Mouse (Mus musculus) kidney, postnatal 36 days (tissue): ENCODE results near the gene Trappc10.

Source experiments
- DNase-seq, 2 experiments: peaks; one replicate each; pipeline ENCODE4 v3.0.0; 2021 to 2022; ENCODE audit warnings: mixed read lengths in 2 of 2

Trappc10 gene

DNA sequence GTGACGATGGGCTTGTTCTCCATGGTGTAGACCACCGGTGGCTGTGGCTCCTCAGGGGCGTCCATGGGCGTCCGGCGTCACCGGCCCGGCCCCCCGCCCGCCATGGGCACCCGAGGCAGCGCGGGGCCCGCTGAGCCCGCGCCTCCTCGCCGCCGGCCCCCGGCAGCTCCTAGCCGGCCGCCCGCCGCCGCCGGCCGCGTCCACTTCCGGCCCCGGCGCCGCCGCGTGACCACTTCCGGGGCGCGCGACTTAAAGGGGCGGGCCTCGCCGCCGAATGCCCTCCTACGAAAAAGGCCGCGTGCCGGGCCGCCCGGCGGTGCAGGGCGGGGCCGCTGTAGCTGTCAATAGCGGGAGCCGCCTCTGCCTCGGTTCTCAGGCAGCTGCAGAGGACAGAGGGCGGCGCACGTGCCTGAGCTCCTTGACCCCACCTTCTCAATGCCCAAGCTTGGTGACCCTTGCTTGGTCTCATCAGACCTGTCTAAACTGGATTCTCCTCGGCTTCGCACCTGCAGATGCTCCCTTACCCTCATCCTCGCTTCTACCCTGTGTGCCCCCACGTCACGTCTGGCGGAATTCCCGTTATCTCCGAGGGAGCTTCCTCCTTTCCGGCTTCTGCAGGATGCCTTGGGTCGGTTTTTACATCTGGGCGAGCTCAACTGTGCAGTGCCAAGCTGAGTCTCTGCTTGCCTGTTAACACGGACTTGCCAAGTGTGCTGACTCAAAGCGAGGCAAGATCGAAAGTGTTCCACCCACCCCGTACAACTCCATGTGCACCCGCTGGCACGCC, at the start of gene Trappc10:
Trappc10 (minus strand) TSS at position 204 of the 787 bp plus-strand sequence.
- DNase-seq: peak; percentile 90 to 93

DNA sequence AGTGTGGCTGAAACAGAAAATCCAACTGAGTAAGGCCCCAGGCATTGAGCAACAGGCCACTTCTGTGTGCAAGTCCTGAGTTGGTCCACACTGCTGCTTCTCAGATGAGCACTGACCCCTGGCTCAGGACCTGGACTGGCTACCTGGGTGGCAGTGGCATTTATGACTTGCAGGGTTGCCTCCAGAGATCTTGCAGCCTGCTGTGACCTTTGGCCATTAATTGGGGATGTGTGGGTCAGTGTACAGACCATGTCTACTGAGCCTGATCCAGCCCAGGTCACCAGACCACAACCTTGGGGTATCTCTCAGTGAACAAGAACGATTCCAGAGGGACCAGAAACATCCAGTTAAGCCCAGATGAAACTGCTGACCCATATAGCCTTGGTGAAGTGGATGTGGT, 49.1 kb upstream of the Trappc10 start:
- DNase-seq: peak; percentile 67 to 84

DNA sequence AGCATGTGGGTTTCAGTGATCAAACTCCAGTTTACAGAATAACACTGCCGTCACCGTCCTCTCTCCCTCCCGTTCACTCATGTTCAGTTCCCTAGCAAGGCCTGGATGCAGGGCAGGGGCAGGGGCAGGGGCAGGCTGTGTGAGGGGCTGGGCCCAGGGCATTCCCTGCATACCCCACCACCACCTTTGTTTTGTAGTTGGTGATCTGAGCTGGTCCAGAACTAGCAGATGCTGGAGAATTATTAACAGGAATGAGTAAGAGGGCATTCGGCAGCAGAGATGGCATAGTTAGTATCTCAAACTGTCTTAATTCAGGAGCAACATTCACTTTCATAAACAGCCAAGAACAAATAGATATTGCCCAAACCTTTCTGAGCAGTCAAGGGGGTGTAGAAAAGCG, 47.9 kb upstream of the Trappc10 start:
- peak; percentile 42 to 74 for DNase-seq

DNA sequence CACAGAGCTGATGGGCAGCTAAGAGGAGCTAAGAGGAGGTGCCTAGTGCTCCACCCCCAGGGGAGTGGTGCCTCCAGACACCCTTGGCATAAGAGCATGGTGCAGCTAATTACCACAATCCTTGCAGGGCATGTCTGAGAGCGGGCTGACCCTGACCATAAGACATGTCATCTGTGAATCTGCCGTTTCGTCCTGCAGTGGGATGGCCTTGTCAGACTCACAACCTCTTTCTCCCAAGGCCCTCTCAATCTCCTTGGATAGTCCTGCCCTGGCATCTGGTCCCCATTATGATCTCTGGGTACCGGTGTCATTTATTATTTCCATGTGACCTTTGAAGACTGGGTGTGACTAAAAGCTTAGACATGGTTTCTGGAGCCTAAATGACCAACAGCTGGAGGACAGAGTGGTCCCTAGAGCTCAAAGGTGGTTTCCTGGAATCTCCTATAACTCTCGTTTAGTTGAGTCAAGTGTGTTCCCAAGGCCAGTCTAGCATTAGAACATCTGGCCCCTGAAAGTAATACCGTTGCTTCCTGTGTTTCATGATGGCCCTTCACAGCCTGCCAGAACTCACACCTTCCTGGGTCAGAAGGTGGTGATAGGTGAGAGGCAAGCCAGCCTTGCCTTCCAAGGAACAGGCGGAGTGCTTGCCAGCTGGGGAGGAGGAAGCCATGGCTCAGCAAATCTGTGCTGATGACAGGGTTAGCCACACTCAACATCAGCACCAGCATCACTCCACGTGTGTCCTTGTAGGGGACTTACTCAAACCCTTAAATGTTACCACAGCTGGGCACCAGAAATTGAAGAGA, 46.5 kb upstream of the Trappc10 start:
- DNase-seq: no peak

DNA sequence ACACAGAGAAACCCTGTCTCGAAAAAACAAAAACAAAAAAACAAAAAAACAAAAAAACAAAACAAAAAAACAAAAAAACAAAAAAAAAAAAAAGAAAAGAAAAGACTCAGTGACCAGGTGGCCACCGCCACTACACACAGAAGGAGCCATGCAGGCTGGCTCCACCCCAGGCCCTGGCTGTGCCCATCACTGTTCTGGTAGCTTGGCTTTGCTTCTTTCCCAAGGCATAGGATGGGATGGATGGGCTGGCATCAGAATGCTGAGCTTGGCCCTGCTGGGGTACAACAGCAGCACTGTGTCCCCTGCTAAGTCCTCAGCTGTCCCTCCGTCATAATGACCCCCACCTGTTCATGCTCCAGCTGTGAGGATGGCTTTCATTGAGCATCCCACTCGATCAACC, 44.5 kb upstream of the Trappc10 start:
- no peak for DNase-seq

DNA sequence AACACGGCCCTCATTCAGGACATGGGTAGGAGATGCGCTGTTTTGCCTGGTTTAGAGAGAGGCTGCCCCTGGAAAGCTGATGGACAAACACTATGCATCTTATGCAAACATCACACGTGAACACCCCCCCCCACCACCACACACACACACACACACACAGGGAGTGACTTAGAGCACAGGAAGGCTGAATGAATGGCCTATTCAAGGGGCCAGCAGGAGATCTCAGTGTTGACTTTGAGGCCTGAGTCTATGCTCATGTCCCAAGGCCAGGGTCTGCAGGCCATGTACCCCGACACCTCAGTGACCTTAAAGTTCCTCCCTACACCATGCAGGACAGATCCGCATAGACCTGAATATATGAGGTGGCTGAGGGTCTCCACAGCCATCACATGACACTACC, 43.7 kb upstream of the Trappc10 start:
- DNase-seq: no peak

DNA sequence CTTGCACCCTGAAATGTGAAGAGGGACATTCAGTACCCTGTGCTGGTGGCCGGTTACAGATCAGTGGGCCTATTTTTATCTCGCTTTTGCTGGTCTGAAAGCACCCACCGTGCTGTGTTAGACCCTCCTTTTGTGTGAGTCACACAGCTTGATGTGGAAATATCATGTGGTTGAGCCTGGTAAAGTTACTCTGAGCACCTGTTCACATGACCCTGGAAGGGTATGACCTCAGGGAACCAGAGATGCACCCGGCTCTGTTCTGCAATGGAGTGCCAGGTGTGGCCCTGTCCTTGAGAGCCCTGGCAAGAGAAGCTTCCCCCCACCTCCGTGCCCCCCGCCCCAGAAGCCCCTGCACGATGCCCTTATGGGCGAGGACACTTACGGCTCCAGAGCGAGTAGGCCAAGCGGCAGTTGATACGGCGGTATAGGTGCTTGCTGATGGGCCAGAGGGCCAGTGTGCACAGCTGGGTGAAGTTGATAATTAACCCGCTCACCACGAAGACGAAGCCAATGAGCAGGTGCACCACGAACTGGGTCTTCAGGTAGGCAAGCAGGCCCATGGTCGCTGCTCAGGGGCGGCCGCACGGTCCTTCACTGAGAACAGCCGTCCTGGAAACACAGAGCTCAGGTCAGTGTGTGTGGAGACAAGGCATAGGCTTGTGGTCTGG, 43.2 kb upstream of the Trappc10 start:
- DNase-seq: peak; percentile 62

DNA sequence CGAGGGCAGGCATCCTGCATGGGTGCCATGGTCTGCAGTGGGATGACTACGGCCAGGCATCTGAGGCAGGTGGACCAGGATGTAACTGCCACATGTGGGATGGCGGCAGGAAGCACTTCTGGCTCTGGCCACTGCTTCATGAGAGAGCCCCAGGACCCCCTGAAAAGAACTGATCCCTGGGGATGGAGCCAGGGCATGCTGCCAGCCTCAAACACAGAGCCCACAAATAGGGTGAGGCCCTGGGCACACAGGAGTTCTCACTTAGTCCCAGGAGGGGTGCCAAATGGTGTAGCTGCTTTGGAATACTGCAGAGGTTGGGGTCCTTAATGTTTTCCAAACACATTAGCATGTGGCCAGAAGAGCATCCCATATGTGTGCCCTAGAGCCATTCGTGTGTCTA, 41.5 kb upstream of the Trappc10 start:
- DNase-seq: no peak

DNA sequence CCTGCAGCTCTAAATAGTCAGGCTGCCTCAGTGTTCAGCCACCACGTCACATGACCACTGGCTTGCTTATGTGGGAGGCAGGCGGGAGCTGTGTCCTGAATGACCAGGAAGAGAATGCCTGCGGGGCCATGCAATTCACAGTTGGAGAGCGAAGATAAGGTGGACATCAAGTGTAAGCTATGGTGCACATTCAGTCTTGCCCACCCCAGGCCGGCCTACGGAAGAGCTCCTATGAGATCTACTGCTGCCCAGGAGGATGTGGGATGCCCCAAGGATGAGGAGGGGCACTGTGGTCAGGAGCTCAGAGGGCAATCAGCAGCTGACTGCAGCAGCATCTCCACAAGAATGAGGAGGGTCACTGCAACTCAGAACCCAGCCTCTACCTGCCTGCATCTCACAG, 41.0 kb upstream of the Trappc10 start:
- no peak for DNase-seq

DNA sequence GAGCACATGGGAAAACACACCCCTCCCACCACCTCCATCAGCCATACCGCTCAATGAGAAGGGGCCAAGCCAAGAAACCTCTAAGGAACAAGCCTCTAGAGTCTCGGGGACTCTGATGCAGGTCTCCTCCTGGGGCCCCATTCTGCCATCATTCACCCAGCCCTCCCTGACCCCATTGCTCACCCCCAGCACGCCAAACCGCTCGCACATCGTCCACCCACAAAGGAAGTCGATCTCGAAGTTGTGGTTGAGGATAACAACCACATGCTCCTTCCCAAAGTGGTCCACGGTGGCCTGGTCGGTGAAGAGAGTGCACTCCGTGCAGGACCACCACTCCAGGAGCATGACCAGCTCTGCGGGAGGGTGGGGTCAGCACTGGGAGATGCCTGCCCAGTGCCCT, 40.4 kb upstream of the Trappc10 start:
- no peak for DNase-seq

DNA sequence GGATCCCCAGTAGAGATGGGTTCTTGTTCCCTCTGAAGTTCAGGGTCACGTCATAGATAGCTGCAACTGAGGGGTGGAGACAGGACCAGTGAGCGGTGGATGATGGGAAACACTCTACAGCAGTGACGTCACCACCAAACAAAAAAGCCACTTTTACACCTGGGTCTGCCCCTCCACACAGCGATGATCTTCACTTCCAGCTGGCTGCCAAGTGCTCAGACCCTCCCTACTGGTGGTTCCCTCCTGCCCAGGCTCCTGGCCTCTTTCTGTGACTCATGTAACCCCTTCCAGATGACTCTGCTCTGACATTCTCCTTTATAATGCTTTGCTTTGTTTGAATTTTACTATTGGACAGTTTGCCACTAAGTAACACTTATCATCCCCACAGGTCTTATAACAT, 38.0 kb upstream of the Trappc10 start:
- DNase-seq: no peak

DNA sequence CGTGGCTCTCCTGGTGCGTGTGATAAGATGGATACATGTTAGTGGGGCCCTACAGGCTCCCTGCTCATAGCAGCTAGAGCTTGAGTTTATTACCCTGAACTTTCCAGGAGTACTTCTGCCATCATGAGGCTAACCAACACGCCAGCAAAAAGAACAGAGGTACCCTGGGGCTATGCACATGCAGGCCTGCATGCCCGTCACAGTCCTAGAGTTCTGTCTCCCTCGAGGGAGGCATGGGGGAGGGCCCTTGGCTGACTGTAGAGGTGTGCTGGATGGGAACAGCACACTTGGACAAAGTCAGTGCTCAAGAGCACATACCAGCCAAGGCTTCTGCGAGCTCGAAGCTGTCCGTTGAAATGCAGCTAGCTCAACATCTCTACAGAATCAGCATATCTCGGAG, 36.0 kb upstream of the Trappc10 start:
- DNase-seq: peak; percentile 60 to 75

DNA sequence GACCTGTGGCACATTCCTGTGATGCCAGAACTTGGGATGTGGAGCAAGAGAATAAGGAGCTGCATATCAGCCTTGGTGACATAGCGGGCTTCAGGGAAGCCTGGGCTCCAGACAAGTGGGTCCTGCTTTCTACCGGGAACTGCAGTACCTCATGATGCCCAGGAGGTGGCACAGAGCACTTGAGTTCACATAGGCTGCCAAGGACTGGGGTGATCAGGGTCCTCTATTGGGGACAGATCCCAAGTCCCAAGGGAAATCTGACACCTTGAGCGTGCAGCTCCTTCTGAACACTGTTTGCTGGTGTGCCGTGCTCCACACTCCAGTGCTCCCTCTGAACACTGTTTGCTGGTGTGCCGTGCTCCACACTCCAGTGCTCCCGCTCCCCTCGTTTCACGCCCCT, 34.8 kb upstream of the Trappc10 start:
- DNase-seq: peak; percentile 63 to 66

DNA sequence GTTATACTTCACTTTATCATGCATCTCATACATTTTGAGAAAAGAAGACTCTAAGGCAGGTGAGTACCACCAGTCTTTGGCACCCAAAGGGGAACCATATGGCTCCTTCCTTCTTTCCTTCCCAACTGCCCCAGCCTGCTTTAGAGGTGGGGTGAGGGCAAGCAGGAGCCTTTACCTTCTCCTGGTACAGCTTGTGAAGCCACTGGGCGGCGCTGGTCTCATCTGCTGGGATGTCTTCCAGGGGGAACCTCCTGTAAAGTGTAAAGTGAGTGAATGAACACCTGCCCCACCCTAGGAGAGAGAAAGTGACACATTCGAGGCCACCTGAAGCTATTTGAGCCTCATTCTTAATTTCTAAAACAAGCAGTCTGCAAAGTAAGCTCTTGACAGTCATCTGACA, 33.4 kb upstream of the Trappc10 start:
- no peak for DNase-seq

DNA sequence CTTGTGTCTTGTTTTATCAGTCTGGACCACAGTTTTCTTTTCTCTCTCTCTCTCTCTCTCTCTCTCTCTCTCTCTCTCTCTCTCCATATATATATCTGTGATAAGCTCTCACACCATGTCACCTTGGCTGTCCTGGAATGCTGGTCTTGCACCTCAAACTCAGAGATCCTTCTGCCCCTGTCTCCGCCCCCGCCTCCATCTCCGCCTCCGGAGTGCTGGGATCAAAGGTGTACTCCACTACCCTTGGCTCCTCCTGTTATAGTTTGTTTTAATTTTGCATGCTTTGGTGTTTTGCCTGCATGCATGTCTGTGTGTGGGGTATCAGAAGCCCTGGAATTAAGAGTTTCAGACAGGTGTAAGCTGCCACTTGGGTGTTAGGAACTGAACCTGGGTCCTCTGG, 31.8 kb upstream of the Trappc10 start:
- DNase-seq: peak in 1 of 2 experiments; percentile 58

DNA sequence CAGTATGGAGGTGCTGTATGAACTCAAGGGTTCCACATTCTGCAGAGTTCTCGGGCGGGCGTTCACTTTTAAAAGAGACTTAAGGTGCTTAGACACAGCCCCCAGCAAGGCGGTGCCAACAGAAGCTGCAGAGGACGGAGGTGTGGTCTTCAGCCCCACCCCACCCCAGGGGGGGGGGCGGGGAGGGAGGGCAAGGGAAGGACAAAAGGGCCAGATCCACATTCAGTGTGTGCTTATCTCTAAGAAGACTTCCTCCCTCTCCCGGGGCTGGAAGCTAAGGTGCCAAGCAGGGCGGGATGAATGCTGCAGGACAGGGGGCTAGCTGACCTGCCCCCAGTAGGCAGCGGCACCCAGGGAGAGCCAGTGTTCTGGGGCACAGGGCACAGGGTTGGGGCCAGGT, 28.5 kb upstream of the Trappc10 start:
- peak in 1 of 2 experiments; percentile 66 for DNase-seq

DNA sequence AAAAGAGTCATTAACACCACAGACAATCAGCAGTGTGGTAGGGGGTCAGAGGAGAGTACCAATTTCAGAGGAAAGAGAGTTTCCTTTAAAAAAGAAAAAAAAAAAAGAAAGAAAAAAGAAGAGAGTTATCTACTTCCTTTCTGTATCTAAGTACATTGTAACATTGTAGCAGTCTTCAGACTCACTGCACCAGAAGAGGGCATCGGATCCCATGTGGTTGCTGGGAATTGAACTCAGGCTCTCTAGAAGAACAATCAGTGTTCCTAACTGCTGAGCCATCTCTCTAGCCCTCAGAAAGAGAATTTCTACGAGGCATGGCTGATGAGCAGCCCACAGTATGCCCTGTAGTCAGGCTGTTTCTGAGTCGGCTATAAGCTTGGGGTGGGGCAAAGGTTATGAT, 21.4 kb upstream of the Trappc10 start:
- no peak for DNase-seq

DNA sequence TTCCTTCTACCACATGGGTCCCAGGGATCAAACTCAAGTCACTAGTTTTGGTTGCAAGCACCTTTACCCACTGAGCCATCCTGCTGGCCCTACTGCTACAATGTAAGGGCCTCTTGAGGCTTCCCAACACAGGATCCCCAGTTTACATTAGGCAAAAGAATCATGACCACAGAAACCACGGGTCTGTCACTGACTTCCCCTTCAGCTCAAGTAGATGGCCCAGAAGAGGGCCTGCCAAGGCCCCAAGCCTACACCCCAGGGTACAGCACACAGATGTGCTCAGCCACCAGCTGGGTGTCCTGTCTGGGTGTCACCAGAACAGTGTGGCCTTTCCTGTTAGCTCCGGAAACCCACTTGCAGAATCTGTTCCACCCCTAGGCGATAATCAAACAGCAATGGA, 20.3 kb upstream of the Trappc10 start:
- no peak for DNase-seq

DNA sequence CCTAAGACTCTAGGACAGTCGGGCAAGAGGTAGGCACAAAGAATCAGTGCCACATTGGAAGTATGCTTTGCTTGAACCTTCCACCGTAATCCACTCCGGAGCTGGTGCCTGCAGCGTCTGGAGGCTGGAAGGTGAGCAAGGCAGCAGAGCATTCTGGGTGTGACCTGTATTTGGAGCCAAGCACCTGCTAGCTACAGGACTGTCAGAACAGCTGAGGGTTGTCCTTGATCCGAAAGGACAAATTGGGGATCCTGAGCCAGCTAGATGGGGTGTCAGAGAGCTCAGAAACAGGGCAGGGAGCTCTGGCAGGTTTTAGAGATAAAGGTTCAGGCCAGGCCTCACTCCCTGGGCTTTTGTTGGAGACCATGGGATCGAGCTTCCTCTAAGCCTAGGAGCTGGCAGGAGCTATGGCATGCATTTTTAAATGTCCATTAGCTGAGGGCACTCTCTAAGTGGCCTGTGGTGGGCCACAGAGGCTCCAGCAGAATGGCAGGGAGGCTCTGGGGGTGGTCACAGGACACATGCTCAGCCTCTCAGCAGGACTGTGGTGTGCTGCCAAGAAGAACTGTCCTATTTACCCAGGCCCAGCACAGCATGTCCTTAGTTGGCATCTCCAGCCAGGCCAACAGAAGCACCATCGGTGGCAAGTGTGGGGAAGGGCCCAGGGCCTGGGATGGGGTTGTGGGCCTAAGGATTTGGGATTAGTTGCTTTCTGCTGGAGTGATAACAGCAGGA, 16.6 kb upstream of the Trappc10 start:
- no peak for DNase-seq

DNA sequence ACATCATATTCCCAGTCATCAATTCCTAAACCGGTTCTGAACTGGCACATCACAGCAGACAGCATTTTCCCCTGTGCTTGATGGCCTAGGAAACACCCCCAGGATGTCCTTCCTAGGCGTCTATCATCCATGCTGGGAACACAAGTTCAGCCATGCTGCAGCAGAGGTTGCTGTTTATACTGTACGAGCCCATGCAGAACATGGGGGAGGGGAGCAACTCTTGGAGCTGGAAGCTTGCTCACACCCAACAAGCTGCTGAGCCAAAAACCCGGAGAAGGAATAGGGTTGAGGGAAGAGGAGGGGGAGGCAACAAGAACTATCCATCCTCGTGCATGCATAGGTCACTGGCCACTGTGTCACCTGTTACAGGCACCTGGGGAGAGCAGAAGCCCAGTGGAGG, 15.9 kb upstream of the Trappc10 start:
- peak in 1 of 2 experiments; percentile 54 for DNase-seq

DNA sequence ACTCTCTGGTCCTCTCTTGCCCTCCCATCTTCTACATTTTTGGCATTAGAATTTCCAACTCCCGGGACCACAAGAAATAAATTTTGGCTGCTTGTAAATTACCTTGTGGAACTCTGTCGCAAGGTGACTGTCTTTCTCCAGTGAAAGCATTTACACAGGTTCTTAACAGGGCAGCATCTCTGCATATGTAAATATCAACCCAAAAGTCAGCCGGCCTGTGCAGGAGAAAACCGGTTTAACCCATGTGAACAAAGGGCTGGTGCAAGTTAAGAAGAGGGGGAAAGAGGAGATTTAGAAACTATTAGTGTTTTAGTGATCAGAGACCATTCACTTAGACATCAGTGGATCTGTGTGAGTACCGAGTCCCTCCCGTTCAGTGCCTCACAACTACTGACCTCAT, 15.3 kb upstream of the Trappc10 start:
- no peak for DNase-seq

DNA sequence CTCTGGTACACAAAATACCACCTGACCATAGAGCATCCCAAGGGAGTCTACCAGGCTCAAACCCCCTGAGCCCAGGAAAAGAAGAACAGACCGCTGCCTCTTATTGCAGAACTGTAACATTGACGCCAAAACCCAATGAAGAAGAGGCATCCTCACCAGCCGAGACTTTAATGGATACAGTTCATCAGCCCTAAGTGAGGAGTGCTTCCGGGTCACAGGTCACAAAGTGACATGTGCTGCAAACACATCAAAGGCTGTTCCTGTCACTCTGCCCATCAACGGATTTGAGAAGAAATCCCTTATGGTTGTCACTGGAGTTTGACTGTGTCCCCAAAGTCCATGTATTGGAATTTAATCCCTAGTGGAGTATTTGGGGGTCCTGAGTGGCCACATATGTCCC, 14.8 kb upstream of the Trappc10 start:
- DNase-seq: no peak

DNA sequence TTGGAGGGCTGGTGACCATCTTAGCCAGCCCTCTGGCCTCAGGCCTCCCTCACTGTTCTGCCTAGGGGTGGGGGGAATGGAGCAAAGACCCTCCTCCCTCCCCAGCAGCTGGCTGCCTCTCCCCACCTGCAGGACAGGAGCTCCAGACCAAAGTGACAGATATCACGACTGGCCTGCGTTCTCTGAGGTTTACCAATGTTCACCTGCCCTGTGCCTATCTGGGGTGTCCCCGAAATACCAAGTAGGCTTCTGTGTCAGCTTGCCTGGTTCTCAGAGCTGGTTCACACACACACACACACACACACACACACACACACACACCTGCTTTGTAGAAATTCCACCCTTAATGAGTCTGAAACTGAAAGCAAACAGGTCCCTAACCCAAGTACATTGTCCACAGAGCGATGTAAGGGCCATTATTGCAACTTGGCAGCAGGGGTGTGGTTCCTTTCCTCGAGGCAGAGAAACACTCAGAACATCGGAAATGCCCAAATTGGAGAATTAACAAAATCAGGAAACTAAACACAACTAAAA, 13.8 kb upstream of the Trappc10 start:
- DNase-seq: no peak
